Mouse (Mus musculus) kidney, postnatal 0 days (tissue): ENCODE results near the gene Gm28308. TPM values are rescaled to one million over a fixed set of nuclear protein-coding genes. Genes with fewer than 3 reads are reported as not detected.

Experiments used
- ATAC-seq: fragments of 200-750 bp; cut with Nextera tagmentation; replicated peaks from 2 replicates; pipeline ENCODE4 v1.8.0; 2017; ENCODE audit warnings: low read depth, moderate number of reproducible peaks, moderate TSS enrichment, moderate library complexity; ENCODE audit not compliant: low FRiP score
- DNase-seq: peaks from one replicate; pipeline ENCODE4 v3.0.0-alpha.2; 2016; ENCODE audit warnings: low spot score
- H3K27ac ChIP-seq: fragments of 300-500 bp; sonication (generic); 2 replicates; pipeline ENCODE4 v1.5.1; 2014; ENCODE audit warnings: mild to moderate bottlenecking
- H3K27me3 ChIP-seq: fragments of 300-500 bp; sonication (generic); 2 replicates; pipeline ENCODE4 v1.6.1; 2014; ENCODE audit warnings: low read length, mixed read lengths; ENCODE audit not compliant: insufficient read depth
- H3K36me3 ChIP-seq: fragments of 300-500 bp; sonication (generic); 2 replicates; pipeline ENCODE4 v1.6.1; 2014; ENCODE audit warnings: low read length, mixed read lengths; ENCODE audit not compliant: insufficient read depth
- H3K4me1 ChIP-seq: fragments of 300-500 bp; sonication (generic); replicated peaks from 2 replicates; pipeline ENCODE4 v1.6.1; 2014; ENCODE audit warnings: antibody characterized with exemption, low read length, mixed read lengths; ENCODE audit not compliant: insufficient read depth
- H3K4me2 ChIP-seq: fragments of 300-500 bp; sonication (generic); 2 replicates; pipeline ENCODE4 v1.6.1; 2014; ENCODE audit warnings: mild to moderate bottlenecking, low read length, moderate library complexity, mixed read lengths
- H3K4me3 ChIP-seq: fragments of 300-500 bp; sonication (generic); replicated peaks from 2 replicates; pipeline ENCODE4 v1.5.1; 2014; ENCODE audit warnings: low read depth, low read length
- H3K9ac ChIP-seq: fragments of 300-500 bp; sonication (generic); 2 replicates; pipeline ENCODE4 v1.6.1; 2014; ENCODE audit warnings: low read depth, low read length
- H3K9me3 ChIP-seq: fragments of 300-500 bp; sonication (generic); replicated peaks from 2 replicates; pipeline ENCODE4 v1.6.1; 2016; ENCODE audit warnings: low read length, inconsistent platforms, mixed read lengths
- CTCF ChIP-seq: IDR thresholded peaks from 2 replicates; pipeline ENCODE4 v1.5.1; 2016; ENCODE audit warnings: antibody characterized with exemption, low read depth, mild to moderate bottlenecking, moderate library complexity
- WGBS: fragments of 180-500 bp; shearing (Covaris S2); extraction: QIAGEN DNeasy Blood & Tissue Kit; methylation state at CpG from one replicate; pipeline ENCODE4 v1.1.7; 2014; 5-methylcytosine and 5-hydroxymethylcytosine counted together
- polyA plus RNA-seq: library from polyadenylated mRNA; unstranded; fragments of >200 nt; fragmentation: Nextera tagmentation; extraction: Ambion mirVana; gene quantifications from 2 replicates; pipeline ENCODE4 v1.2.1, GENCODE M21; 2015

The Gm28308 gene
- polyA plus RNA-seq, 1 experiment from 2014 or later = 2.1 TPM

- H3K36me3 ChIP-seq = peaks cover 6% of the 10 kb centered on the region; the same call in 1 of the 2 replicates
- TF ChIP-seq CTCF = no peak; the same call in 1 of the 2 replicates
- DNase-seq = peak; percentile 97
- under 1% methylated on average over 69 of the region's 69 CpGs for WGBS
- peak overlapping the region; percentile 85 for H3K4me3 ChIP-seq
- peak; percentile 31 for ATAC-seq
- H3K9me3 ChIP-seq = no peaks in the 10 kb centered on the region
- no peaks in the 10 kb centered on the region for H3K27me3 ChIP-seq
- peak overlapping the region; percentile 95 for H3K27ac ChIP-seq
- peaks cover 8% of the 10 kb centered on the region; the same call in 1 of the 2 replicates for H3K4me1 ChIP-seq
- H3K4me2 ChIP-seq = peak overlapping the region; percentile 89
- H3K9ac ChIP-seq = peak overlapping the region; percentile 97
Measured at GRCm38 (mm10) chr6:52225612-52226568, 12.8 kb upstream of the Gm28308 start.

- under 1% methylated on average over 36 of the region's 36 CpGs for WGBS
- Histone ChIP-seq H3K4me3 (peak overlapping the region; percentile 85), H3K27me3 (no peaks in the 10 kb centered on the region), H3K9me3 (no peaks in the 10 kb centered on the region), H3K9ac (peak overlapping the region; percentile 97), H3K4me2 (peak overlapping the region; percentile 89), H3K27ac (peak overlapping the region; percentile 95), H3K4me1 (peaks cover 12% of the 10 kb centered on the region), H3K36me3 (peaks cover 6% of the 10 kb centered on the region; the same call in 1 of the 2 replicates)
- no peak for TF ChIP-seq CTCF
- ATAC-seq (no peak), DNase-seq (no peak)
Measured at GRCm38 (mm10) chr6:52224895-52225611, 11.9 kb upstream of the Gm28308 start.

GRCm38 (mm10) chr6:52223939-52224760, 11.0 kb upstream of the Gm28308 start:
- no peak for DNase-seq
- no peaks in the 10 kb centered on the region for H3K27me3 ChIP-seq

GRCm38 (mm10) chr6:52222729-52223128, 9.6 kb upstream of the Gm28308 start:
- Histone ChIP-seq H3K9me3 (no peaks in the 10 kb centered on the region), H3K4me2 (peak overlapping the region; percentile 89), H3K27me3 (no peaks in the 10 kb centered on the region), H3K9ac (peak overlapping the region; percentile 97), H3K36me3 (0 out of 2 replicates have a peak, but pooled peaks cover 6% of the 10 kb centered on the region), H3K4me3 (peak overlapping the region; percentile 85), H3K27ac (peak overlapping the region; percentile 96), H3K4me1 (peaks cover 27% of the 10 kb centered on the region)
- 5% methylated on average over 13 of the region's 13 CpGs for WGBS
- ATAC-seq = no peak
- DNase-seq = no peak
- TF ChIP-seq CTCF = no peak

More at GRCm38 (mm10) chr6:52223939-52224760, 11.0 kb upstream of the Gm28308 start:
- no peak for TF ChIP-seq CTCF
- Histone ChIP-seq H3K9me3 (no peaks in the 10 kb centered on the region), H3K4me2 (peak overlapping the region; percentile 89), H3K9ac (peak overlapping the region; percentile 97), H3K4me3 (peak overlapping the region; percentile 85), H3K36me3 (0 out of 2 replicates have a peak, but pooled peaks cover 6% of the 10 kb centered on the region), H3K4me1 (peaks cover 21% of the 10 kb centered on the region), H3K27ac (peak overlapping the region; percentile 95)
- no peak for ATAC-seq
- WGBS = under 1% methylated on average over 23 of the region's 24 CpGs

GRCm38 (mm10) chr6:52221993-52222685, 9.0 kb upstream of the Gm28308 start:
- Histone ChIP-seq H3K27me3 (no peaks in the 10 kb centered on the region), H3K4me1 (peaks cover 23% of the 10 kb centered on the region), H3K4me2 (peak overlapping the region; percentile 89), H3K27ac (peak overlapping the region; percentile 96), H3K36me3 (0 out of 2 replicates have a peak, but pooled peaks cover 6% of the 10 kb centered on the region), H3K9ac (peak overlapping the region; percentile 97), H3K4me3 (peak overlapping the region; percentile 85), H3K9me3 (no peaks in the 10 kb centered on the region)
- DNase-seq (peak; percentile 89), ATAC-seq (peak; percentile 25)
- no peak for TF ChIP-seq CTCF
- 3% methylated on average over 21 of the region's 21 CpGs for WGBS
